Mouse (Mus musculus) spleen, adult 2 months (tissue): ENCODE measurements around the gene Gpa33.

ENCODE experiments used
- CTCF ChIP-seq: fragments of 200-500 bp; IDR thresholded peaks from 2 replicates; pipeline ENCODE4 v1.5.1; 2011; ENCODE audit warnings: mild to moderate bottlenecking, inconsistent platforms; ENCODE audit not compliant: insufficient read depth, insufficient read length, insufficient replicate concordance; ENCODE audit errors: extremely low read depth
- POLR2A ChIP-seq: fragments of 200-500 bp; IDR thresholded peaks from 2 replicates; pipeline ENCODE4 v1.6.1; 2011; ENCODE audit warnings: low read depth, low read length, inconsistent platforms

GRCm38 (mm10) chr1:166169713-166170112 is 39.7 kb downstream of the Gpa33 start:
- TF ChIP-seq POLR2A, result no peak
- TF ChIP-seq CTCF, result no peak
